Mouse (Mus musculus) kidney, postnatal 10 days (tissue): ENCODE results near the gene Tspo.

ENCODE experiments used
- DNase-seq: peaks from one replicate; pipeline ENCODE4 v3.0.0; 2021; ENCODE audit warnings: mixed read lengths

Tspo gene

DNA sequence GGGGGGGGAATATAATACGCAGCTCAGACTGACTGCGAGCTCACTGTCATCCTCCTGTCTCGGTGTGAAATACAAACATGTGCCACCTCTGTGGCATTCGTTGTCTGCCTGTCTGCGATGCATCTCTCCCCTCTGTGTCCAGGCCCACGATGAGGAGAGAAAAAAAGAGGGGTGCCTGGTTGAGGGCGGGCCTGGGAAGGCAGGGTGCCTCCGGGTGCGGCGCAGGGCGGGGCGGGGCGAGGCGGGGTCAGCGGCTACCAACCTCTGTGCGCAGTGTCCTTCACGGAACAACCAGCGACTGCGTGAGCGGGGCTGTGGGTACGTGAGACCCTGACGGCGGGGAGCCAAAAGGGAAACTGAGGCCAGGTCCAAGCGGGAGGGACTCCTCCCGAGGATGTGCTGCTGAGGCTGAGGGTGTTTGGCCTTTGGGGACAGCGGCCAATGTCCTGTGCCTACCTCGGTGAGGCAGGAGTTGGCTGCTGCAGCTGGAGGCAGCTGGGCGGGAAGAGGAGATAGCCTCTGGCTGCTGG is at the start of gene Tspo, which contains the start of gene Mcat:
Gene Tspo (plus strand): TSS at position 266 of the 530 bp plus-strand sequence.
Gene Mcat (minus strand): TSS at position 461 of the 530 bp plus-strand sequence.
- peak; percentile 74 for DNase-seq

DNA sequence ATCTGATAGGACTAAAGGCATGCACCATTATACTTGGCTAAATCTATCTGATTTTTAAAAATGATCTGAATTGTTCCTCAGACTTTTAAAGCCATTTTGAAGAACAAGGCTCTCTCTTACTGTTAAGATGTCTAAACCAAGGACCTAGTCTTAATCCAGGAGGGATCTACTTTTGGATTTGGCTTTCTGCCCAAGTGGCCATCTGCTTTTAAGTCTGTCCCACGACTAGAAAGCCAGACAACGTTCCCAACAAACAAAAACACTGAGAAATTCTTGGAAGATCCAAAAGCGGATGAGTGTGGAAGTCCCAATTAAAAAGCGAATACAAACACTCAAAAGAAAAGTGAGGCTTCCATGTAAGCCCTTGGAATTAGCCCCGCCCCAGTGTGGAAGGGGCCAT is 48.4 kb upstream of the Tspo start:
- DNase-seq = no peak

DNA sequence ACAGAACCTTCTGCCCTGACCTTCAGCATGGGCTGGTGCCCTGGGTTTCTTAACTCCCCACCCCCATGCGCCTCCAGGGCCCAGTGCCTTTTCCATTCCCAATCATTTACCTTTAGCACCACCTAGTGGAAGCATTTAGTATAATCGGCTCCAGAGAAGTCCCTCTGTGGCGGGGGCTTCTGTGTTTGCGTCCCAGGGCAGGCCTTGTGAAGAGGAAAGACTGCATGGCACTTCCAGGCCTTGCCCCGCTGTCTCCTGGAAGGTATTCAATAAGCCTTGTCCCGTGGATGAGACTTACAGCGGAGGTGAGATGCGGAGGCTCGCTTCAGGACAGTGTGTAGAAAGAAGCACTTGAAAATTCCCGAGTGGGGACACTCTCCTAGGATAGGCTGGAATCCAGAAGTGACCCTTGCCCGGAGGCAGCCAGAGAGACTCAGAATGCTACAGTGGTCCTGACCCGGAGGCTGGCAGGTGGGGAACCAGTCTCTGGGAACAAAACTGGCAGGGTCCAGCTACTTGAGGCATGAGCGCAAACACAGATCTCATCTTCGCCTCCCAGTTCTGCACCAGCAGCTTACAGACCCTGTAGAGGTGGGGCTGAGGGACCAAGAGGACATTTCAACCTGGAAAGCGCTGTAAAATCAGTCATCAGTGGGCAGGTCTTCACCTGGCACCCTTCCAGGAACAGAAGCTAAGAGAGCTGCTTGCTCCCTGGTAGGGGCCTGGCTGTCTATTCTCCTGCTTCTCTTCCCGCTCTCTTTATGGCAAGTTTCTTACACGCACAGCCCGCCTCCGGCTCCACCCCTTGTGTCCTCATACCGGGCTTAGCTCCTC is 45.0 kb upstream of the Tspo start:
- peak; percentile 77 for DNase-seq

DNA sequence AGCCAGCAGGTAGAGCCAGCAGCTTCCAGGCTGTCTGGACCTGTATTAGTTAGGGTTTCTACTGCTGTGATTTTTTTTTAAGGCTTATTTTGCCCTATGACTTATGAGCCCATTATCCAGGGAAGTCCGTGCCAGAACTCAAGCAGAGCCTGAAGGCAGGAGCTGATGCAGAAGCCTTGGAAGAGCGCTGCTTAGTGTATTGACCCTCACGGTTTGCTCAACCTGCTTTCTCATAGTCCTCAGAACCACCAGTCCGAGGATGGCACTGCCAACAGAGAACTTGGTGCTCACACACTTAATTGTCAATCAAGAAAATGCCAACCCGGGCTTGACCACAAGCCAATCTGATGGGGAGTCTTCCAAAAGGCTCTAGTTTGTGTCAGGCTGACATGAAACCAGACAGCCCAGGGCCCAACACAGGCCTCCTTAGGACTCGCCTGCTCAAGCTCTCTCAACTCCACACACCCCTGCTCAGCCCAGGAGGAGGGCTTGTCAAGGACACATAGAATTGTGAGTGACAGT is 42.5 kb upstream of the Tspo start:
- no peak for DNase-seq

DNA sequence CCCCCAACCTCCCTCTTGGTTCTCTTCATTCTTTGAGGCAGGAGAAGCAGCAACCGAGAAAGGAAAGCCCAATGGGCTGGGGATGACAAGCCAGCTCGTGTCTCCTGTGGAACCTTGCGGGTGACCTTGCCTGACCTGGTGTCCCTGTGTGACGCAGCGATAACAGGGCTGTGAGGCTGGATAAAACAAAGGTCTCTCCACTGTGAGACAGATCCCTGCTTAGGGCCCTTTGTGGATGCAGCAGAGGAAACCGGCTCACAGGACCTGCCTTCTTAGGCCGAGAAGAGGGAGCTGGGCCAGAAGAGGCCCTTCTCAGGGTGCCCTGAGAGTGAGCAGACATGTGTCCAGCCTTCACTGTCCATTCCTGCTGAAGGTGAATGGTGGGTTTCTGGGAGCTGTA is 40.2 kb upstream of the Tspo start:
- peak; percentile 41 for DNase-seq

DNA sequence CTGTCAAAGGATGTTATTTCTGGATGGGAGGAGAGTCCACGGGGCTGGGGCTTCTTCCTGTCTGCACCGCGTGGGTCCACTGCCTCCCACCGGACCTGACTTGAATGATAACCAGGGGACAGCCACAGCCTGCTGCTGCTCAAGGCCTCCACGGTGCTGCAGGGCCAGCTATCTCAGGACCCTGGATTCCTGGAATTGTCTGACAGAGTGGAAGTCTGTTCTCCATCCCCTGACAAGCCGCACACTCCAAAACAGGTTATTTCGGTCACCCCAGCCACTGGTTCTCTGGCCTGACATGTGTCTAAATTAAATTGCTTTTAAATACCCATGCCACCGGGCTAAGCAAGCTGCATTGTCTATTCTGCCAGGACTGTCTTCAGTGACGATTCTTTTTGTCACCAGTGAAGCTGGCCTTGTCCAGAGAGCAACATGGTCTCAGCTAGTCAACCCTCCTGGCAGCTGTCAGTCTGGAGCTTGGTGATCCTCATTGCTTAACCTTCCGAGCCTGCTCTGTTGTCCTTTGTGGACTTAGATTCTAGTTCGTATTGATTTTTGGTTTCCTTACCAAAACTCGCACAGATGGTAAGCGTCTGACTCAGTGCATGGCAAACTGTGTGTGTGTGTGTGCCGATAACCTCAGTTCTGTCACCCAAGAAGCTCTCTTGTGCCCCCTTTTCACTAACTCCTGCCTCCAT is 39.6 kb upstream of the Tspo start:
- DNase-seq = no peak

DNA sequence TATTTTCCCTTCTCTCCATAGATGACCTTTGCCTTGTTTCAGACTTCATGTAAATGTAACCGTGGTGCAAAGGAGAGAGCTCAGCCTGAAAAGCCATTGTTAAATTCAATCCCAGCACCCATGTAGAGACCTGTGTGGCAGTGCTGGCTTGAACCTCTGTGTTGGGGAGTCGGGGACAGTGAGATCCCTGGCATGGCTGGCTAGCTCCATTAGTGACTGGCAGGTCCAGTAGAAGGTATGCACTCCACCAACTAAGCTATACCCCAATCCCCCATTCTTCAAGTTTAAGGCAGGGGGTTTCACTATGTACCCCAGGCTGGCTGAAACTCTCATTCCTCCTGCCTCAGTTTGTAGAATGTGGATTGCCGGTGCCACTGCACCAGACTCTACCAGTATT is 39.1 kb upstream of the Tspo start:
- no peak for DNase-seq

DNA sequence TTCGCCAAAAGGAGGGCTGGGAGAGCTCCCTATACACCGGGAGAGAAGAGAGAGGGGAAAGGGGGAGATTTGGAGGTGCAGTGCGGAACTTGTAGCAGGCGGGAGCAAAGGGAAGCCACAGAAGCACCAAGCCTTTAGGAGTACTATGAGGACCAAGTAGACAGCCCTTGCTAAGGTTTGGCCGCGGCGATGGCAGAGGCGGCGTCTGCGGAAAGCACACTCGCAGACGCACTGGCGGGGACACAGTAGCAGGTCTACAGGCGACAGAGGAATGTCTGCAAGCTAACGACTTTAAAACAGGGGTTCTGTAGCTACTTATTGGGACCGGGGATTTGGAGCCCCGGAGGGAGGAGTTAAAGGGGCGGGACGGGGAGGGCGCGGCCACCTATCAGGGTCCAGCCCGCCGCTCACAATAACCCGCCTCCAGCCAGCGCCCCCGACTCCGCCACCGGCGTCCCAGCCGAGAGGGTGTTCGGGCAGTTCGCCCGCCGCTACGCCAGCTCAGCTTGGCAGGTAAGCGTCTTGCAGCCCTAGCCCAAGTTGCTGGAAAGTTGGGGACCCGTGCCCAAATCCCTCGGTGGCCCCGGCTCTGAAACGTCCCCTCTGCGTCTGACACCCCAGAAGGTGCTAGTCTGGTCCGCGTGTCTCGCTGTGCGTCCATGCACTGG is 36.8 kb upstream of the Tspo start, which contains the start of gene Bik:
Gene Bik (plus strand): TSS at position 439 of the 668 bp plus-strand sequence.
- peak; percentile 85 for DNase-seq

DNA sequence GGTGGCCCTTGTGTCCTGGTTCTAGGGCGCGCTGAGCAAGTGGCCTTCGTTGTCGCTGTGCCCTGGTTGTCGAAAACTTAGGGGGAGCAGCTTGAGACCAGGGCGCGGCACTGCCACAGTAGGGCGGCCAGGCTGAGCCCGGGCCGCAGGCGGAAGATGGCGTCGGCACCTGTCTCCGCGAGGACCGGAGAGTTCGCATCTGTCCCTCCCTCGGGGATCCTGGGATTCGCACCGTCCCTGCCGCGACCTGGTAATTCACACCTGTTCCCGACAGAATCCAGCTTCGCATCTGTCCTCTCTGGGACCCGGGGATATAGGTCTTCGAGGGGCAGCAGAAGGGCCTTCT is 36.3 kb upstream of the Tspo start:
- DNase-seq = no peak

DNA sequence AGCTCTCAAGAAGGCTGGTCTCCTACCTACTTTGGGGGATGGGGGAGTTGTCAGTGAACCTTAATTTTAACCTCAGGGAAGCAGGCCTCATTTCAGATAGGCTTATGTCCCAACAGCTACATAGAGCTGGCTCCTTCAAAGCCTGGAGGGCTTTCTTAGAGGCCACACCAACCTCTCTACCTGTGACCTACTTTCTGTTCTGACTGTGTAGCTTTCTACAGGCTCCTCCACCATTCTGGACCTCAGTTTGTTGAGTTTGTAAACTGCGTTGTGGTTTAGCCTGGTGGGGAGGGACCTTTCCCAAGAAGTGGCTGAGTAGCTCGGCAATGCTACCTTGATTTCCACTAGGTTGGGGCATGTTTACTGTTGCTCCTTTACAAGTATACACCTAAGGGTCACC is 35.6 kb upstream of the Tspo start:
- no peak for DNase-seq

DNA sequence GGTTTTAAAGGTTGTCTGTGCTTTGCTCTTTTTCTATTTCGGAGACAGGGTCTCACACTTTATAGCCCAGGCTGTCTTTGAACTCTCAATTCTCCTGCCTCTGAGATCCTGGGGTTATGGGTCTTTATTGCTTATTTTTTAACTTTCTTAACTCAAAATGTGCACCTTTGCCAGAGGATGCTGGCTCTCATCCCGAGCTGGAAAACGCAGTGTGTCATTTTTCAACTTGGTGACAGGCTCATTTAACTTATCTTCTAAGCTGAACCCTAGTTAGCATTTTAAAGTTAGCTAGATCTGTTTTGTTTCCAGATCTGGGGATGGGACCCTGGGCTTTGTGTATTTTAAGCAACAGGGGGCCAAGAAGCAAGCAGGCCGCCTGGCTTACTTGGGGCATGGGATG is 34.5 kb upstream of the Tspo start:
- DNase-seq = no peak

DNA sequence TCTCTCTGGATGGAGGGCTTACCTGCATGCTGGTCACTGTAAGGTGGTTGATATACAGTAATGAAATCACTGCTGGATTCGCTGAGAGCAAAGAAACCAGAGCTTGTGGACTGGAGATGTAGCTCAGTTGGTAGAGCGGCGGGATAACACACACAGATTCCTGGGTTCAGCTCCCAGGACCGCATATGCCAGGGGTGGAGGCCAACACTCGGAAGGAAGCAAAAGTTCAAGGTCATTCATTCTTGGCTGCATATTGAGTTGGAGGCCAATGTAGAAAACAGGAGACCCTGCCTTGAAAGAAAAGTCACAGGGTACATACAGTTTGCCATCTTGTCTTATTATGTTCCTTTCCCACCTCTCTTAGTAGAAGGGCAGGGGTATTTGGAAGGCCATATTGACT is 33.6 kb upstream of the Tspo start:
- DNase-seq = peak; percentile 82

DNA sequence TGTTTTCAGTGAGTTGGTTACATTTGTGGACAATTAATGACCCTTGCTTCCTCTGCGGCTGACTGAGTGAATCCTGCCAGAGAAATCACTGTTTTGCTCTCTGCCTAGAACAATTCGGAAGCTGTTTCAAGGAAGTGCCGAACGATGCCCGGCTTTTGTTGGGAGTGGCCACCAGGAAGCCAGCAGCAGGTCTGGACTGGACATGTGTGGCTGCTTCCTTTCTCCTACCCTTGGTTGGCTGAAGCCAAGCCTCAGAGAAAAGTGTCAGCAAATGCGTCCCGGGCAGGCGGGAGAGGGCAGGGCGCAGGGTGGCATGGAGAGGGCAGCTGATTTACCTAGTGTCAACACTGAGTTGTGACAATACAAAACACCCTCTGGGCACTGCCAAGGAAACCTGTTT is 33.2 kb upstream of the Tspo start:
- peak; percentile 74 for DNase-seq

DNA sequence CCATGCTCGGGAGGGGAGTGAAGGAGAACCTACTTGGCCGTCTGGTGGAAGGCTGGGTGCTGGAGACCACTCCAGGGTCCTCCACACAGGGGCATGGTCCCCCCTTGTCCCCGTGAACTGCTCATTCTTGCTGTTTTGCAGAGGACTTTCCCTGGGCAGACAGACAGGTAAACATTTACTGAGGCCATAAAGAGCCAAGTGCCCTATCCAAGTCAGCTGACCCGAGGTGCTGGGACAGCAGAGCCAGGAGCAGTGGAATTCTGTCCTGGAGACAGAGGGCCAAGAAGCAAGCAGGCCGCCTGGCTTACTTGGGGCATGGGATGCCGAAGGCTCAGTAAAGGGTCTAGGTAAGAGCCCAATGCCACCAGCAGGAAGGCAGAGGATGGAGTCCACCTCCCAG is 32.7 kb upstream of the Tspo start:
- peak; percentile 59 for DNase-seq

DNA sequence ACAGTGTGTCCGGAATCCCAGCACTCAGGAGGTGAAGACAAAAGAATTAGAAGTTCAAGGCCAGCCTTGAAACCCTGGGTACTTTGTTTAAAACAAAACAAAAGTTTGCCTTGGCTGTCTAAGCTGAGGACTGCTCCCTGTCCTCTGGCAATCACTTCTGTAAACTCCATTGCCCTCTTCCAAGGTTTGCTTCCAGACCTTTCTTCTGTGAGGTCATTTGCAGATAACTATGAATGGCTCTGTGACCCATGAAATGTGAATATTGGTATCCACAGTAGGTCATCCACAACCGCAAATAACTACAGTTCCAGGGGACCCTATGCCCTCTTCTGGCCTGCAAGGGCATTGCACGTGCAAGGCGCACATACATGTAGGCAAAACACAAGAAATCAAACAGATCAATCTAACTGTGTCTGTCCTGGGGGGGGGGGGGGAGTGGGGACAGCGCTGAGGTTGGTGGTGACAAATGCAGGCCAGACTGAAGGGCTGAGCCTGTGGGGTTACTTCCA is 31.4 kb upstream of the Tspo start:
- no peak for DNase-seq

DNA sequence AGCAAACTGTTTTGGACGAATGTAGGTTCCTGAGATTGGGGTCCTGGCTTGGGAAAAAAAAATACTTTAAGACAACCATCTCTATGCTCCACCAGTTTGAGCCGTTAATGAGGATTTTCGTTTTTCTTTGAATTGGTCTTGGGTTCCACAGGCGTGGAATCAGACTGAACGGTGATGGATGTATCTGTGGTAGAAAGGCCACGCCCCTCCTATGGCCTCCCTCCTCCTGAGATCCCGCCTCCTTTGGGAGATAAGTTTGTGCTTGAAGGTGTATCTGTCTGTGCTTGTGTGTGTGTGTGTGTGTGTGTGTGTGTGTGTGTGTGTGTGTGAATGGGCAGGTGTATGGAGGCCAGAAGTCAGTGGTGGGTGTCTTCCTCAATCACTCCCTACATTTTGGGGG is 30.8 kb upstream of the Tspo start:
- no peak for DNase-seq

DNA sequence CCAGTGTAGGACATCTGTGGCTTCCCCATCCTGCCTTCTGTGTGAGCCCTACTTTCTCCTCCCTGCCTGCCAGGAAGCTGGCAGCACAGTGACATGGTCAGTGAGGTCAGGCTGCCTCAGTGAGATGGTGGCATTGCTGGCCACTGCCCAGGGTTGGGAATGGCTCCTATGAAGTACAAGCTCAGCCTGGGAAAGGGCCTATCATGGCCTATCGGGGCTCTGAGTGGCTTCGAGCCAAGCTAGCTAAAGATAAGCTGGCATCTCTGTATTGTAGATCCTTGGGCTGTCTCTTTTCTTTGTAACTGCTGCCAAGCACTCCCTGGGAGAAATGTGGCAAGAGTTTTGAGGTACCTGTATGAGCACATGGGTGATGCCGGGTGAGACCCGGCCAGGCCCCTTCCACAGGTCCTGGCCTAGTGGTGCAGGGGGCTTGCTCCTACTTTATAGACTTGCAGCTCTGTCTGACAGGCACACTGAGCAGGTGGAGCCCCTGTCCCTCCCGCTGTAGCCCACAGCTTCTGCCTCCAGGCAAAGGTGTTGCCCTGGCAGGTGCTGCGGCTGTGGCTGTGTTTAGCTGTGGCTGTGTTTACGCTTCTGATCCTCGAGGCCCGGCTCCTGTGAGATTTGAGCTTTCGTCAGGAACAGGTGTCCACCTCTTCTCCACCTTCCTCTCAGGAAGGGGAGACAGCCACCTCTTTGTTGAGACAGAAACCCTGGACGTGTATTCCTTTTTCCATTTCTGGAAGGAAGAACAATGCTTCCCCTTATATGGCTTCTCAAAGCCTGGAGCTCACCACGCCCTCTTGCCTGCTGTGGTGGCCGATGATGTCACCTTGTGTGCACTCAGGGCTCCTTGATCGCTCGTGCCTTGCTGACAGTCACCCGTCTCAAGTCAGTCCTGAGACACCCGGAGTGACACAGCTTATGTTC is 28.2 kb upstream of the Tspo start:
- no peak for DNase-seq

DNA sequence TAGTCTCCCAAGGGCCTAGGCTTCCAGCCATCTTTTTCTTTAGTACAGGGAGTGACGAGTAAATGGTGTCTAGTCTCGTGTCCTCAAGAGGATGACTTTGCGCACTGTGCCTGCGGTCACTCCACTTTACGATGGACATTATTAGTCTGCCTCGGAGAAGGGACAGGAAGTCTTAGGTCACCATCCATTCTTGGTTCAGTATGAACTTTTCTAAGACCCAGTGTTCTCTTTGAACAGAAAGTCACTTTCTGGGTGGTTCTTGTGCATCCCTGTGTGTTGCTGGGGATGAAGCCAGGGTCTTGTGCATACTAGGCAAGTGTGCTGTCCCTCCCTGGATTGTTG is 27.5 kb upstream of the Tspo start:
- DNase-seq = no peak

DNA sequence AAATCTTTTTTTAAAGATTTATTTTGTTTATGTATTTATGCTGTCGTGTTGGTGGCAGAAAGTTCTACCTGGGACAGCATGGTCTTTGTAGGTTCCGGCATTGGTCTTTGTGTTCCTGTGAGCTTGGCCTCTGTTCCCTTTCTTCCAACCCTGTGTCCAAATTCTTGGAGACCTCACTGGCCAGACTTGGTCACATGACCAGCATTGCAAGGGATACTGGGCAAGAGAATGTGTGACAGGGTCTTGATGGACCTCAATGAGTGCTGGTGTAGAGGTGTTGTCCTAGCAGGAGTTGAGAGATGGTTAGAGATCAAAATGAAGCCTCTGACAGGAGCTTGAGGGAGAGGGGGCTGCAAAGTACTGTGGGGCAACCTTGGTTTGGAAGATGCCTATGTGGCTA is 24.5 kb upstream of the Tspo start:
- DNase-seq = no peak

DNA sequence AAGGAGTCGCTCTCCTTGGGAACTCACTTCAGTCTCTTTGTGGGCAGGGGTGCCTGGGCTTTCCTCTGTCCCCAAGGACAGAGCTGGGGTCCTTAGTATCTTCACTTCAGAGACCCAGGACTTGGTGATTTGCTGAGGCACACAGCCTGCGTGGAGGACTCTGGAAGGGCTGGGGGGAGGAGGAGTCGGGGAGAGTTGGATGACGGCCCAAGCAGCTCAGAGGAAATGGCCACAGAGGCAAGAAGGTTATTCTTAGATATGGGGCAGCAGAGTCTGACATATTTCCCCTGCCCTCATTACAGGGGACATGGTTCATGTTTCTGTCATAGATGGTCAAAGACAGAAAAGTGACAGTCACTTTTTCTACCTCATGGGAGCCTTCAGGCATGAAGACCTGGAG is 23.5 kb upstream of the Tspo start:
- DNase-seq = peak; percentile 86

DNA sequence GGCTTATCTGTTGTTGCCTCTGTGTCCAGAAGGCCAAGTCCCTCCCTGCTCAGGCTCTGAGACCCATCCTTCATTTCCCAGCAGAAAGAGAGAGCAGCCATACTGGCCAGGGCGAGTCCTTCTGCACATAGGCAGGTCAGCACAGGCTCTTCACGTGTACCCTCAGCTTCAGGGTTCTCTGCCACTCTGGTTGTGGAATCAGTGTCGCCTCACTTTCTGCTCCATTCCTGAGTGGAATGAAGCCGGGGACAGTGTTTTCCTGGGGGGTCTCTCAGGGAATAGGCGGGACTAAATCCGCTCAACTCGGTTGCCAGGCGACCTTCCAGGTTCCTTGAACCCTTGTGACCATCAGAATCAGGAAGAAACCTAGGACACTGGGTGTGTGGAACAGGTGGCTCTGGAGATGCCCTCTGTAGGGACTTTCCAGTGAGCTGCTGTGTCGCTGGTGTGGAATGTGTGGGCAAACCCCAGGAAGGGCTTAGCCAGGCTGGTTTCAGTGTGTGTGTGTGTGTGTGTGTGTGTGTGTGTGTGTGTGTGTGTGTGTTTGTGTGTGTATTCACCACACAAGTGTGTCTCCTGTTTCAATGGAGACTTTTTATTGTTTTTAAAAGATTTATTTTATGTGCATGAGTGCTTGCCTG is 21.6 kb upstream of the Tspo start:
- no peak for DNase-seq

DNA sequence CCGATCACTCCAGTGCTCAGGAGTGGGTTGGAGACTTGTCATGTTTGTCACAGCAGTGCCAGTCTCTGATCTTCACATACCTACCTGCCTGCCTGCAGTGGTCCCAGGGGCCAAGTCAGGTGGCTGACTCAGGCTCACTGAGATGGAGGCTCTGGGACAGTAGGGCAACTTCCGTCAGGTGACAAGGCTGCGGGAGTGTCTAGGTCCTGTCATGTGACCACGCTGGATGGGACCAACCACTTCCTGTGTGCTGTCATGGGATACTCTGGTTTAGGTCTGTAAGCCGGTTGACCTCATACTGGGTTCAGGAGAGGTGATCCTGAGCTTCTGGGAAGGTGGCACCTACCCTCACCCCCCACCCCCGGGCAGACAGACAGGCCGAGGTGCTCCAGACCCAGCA is 17.4 kb upstream of the Tspo start:
- no peak for DNase-seq
